Mouse (Mus musculus) heart, adult 9 months (tissue): Measurements from ENCODE around the gene Cant1.

Experiments used
- DNase-seq, 2 experiments: peaks; one replicate each; pipeline ENCODE4 v3.0.0; 2022; ENCODE audit warnings: low spot score in 2 of 2

Cant1 gene

DNA sequence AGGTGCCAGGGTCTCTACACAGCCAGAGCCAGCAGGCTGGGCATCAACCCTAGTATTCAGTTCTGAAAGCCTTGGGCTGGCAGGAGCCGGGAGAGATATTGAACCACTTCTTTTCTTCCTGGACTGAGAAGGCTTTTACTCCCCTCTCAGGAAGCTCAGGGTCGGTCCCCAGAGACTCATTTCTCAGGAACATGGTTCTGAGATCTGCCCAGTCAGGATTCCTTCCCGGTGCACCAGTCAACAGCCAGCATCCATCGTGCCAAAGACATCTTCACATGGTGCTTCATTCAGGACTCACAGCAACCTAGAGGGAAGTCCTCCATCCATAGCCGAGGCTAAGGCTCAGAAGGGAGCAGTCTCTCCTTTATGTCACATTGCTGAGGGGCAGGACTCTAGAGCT, 44.4 kb downstream of the Cant1 start:
- no peak for DNase-seq

DNA sequence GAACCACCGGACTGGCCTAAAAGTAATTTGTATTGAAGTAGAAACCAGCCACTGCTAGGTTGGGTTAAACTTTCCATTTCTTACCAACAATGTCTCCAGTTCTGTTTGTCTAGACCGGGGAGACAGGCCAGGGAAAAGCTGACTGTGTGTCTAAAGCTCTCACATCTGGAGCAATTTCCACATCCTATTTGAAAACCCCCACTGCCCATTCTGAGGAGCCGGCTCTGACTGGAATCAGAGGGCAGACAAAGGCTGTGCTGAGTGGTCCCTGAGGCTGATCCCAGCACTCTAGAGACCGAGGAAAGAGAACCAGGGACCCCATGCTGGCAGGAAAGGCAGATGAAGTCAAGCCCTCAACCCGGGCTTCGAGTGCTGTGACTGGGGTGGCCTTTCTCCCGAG, 46.2 kb downstream of the Cant1 start:
- DNase-seq = no peak

DNA sequence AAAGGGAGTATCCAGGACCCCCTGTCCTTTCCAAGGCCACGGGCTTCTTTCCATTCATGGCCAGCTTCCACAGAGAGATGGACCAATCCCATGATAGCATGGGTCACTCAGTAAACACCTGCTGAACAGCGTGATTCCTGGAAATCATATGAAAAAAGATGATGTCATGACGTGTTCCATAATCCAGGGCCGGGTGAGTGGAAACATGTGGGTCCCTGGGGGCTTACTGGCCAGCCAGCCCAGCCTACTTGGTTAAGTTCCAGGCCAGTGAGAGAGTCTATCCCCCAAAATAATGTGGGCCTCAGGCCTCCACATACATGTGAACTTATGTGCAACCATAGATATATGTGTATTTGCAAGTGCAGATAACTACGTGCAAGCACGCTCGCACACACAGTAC, 47.0 kb downstream of the Cant1 start:
- DNase-seq = no peak

DNA sequence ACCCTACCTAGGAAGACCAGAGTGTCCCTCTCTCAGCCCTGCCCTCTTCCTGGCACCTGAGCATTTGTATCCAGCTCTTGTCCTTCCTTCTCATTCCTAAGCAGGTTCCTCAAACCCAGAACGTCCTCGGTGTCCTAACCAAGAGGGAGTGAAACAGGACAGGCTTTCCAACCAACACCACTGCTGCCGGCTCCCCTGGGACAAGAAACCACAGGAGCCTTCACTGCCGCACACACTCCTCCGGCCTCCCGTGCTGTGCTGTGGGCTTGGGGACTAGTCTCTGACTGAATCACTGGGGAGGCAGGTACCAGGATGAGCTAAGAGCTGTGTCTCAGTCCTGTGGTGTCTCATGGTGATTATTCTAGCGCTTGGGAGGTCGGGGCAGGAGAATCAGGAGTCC, 49.2 kb downstream of the Cant1 start:
- DNase-seq = no peak

DNA sequence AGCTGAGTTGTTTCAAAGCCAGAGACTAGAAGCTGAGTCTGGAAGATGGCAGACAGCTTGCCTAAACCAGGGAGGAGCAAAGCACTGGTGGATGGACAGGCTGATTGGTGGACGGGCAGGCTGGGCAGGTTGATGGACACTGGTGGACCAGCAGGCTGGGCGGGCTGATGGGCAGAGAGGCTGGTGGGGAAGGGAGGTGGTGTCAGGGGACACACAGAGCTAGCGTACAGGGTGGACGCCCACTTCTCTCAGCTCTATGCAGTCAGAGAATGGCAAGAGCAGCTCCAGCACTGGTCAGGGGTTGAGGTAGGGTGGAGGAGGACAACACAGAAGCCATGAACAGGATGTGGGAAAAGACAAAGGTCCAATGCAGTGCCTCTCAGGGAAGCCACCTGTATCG, 49.6 kb downstream of the Cant1 start:
- no peak for DNase-seq

DNA sequence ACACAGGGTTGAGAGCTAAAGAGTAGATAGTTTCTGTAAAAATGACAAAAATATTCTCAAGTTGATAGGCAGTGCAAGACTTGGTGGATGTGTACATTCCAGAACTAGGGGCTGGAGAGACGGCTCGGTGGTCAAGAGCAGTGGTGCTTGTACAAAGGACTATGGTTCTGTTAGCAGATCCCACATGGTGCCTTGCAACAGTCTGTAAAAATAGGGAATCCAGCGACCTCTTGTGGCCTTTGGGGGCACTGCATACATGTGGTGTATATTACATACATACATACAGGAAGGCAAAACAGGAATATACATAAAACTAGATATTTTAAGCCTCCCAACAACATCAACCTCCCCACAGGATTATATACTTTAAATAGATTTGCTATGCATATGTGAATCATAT, 50.6 kb downstream of the Cant1 start:
- DNase-seq = no peak

DNA sequence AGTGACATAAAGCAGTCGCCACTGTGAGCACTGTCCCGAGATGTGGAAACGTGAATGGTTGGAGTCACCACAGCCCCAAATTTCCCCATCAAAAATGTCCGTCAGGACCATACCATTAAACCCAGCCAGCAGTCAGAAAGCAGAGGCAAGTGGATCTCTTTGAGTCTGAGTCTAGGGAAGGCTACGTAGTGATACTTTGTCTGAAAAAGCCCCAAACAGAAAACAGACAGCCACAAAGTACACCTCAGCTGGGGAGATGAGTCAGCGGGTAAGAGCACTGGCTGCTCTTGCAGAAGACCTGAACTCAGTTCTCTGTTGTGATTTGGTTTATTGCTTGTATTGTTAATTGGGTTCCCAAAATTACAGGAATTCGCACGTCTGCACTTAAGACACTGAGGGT, 52.3 kb downstream of the Cant1 start:
- DNase-seq = no peak

DNA sequence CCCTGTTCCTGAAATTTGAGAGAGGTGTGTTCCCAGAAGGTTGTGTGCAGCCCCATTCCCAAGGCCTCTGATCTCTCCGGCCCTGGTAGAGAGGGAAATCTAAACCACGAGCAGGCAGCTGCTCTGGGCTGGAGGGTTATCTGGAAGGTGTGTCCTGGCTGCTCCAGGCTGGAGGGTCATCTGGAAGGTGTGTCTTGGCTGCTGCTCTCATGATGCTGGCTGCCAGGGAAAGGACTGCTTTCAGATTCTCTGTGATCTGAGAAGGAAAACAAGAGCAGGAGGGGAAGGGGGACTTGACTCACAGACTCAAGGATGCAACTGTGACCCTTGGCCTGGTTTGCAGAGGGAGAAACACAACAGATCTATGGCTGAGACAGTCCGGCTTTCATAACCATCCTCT, 52.8 kb downstream of the Cant1 start:
- no peak for DNase-seq

DNA sequence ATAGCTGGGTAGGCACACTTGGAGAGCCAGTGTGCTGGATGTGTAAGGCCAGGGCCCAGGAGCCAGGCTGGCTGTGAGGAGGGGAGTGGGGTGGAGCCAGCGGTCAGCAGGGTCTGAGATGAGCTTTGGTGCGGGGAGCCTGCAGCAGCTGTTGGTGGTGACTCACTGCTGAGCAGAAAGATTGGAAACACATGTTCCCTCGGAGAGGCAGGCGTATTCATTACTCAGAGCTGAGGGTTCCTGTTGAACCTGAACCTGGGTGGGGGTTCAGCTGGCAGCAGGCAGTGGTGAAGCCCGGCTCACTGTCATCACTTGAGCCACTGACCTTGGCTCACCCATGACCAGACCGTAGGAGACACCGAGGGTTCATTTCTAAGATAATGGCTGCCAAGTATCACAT, 53.7 kb downstream of the Cant1 start:
- DNase-seq = peak; percentile 75 to 77

DNA sequence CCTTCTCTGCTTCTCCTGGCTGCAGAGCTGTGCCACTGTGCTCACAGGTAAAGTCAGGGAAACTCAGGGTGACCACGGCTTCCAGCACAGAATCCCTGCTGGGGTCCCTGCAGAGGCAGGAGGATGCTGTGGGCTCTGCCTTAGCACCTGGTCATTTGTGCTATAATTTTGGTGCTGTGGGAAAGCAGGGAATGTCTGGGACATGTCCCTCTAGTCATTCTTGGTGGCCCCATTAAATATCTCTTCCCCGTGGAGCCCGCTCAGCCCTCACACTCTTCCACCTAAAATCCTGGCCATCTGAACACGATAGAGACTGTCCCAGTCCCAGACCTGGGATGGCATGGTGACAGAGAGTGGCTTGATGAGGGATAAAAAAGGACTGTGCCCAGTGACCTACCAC, 54.9 kb downstream of the Cant1 start:
- no peak for DNase-seq

DNA sequence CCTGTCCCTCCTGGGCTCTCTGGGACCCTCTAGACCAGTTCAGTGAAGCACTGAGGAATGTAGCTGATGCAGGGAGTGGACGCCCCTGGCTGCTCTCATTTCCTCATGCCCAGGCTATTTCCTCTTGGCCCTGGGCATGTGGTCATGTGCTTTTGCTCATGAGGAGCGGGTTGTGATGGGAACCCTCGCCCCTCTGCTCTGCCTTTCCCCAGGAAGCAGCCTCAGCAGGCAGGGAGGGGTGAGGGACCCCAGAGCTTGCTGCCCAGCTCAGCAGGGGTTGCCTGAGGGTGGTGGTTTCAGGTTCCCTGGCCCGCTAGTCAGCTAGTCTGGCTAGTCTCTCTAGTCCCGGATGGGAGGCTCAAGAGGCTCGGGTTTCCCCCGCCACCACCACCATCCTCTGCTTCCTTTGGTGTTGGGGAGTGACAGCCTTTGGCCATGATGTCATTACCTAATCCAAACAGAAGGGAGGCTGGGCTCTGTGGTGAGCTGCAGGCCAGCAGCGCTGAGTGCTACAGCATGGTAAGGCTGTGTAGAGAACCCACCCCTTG, 55.8 kb downstream of the Cant1 start:
- peak; percentile 83 to 85 for DNase-seq

DNA sequence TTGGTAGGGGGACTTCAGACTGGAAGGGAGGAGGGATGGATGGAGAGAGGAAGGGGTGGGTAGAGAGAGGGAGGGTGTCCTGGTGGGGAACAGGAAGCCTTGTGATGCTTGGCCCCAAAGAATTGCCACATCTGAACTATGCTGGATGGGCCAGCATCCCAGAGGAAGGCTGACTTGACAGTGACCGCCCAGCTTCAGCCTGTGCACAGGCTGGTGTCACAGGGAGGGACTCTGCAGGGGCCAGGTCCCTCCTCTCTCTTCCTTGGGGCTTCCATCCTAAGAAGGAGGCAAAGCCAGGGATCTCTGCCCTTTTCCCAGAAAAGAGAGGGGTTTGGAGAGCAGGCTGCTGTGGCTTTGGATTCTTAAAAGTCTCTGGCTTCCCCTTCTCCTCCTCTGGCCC, 56.4 kb downstream of the Cant1 start:
- peak; percentile 57 to 71 for DNase-seq

DNA sequence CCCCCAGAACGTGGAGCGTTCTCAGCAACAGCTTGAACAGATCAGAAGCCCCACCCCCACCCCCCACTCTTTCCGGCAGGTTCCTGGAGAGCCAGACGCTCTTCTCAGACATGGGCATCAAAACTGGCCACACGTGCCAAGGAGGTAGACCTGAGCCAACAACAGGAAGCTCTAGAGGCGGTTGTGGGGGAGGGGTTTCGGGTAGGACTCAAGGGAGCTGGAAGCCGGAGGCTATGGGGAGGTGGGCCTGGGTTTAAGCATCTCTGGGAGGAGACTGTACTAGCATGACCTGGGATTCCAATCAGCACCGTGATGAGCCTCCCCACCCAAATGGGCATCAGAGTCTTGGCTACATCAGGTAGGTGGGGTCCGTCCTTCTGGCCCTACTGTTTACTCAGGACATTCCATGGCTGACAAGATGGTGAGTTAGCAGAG, 58.0 kb downstream of the Cant1 start:
- peak in 1 of 2 experiments; percentile 42 for DNase-seq

DNA sequence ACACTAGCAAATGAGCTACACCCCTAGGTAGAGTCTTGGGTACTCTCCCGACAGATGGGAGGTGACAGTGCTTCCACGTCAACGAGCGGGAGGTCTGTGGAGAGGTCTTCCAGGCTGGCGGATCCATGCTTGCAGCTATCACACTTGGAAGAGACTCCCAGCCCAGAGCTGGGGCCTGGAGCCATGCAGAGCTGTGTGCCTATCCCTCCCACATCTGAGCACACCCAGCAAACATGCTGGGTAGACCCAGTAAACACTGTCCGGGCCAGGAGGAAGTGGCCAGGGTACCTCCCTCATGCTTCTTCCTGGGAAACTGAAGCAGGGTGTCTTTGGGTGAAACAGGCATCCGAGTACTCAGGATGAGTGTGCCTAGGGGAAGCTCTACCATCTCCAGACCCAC, 58.4 kb downstream of the Cant1 start:
- peak; percentile 58 to 61 for DNase-seq
